Mouse (Mus musculus) MEL (cell line): ENCODE results near the gene Map1s. TPM values are rescaled to one million over a fixed set of nuclear protein-coding genes. Genes with fewer than 3 reads are reported as not detected.
"Not testable (repeated sequence)": the region's sequence is repeated elsewhere in the genome, so short reads cannot be mapped to it uniquely, and the experiment has no call there.

Source experiments
- DNase-seq: peaks from one replicate; pipeline ENCODE4 v3.0.0; 2011; ENCODE audit warnings: low read depth, low spot score
- H3K27ac ChIP-seq: 2 replicates; pipeline ENCODE4 v1.5.1; 2012; ENCODE audit warnings: low read depth, mild to moderate bottlenecking, control low read depth, low read length, moderate library complexity; ENCODE audit not compliant: control insufficient read depth
- H3K27me3 ChIP-seq, 2 experiments: fragments of 150-350 bp in 1 of 2; sonication (generic) in 1 of 2; 2 replicates each; pipeline ENCODE4 v1.6.1; 2012; ENCODE audit warnings: low read length in 2 of 2, mild to moderate bottlenecking in 2 of 2, improper control_type of control experiment in 1 of 2, moderate library complexity in 1 of 2; ENCODE audit not compliant: insufficient read depth in 2 of 2, control insufficient read depth in 1 of 2
- H3K36me3 ChIP-seq, 2 experiments: 2 replicates each; pipeline ENCODE4 v1.6.1; 2012 to 2014; ENCODE audit warnings: low read length in 2 of 2, improper control_type of control experiment in 1 of 2, inconsistent platforms in 1 of 2, mild to moderate bottlenecking in 1 of 2; ENCODE audit not compliant: insufficient read depth in 2 of 2, control insufficient read depth in 1 of 2
- H3K4me1 ChIP-seq, 2 experiments: fragments of 150-350 bp in 1 of 2; sonication (generic) in 1 of 2; 2 replicates each; pipeline ENCODE4 v1.6.1; 2012; ENCODE audit warnings: low read length in 2 of 2, improper control_type of control experiment in 1 of 2, mild to moderate bottlenecking in 1 of 2; ENCODE audit not compliant: insufficient read depth in 2 of 2, control insufficient read depth in 1 of 2
- H3K4me3 ChIP-seq, 2 experiments: fragments of 150-350 bp in 1 of 2; sonication (generic) in 1 of 2; 2 replicates each; pipeline ENCODE4 v1.5.1; 2012; ENCODE audit warnings: low read depth in 2 of 2, low read length in 2 of 2, mild to moderate bottlenecking in 2 of 2, moderate library complexity in 2 of 2, control low read depth in 1 of 2, improper control_type of control experiment in 1 of 2; ENCODE audit not compliant: control insufficient read depth in 1 of 2, insufficient read depth in 1 of 2
- H3K79me2 ChIP-seq: 2 replicates; pipeline ENCODE4 v1.6.1; 2012; ENCODE audit warnings: mild to moderate bottlenecking, low read length, moderate library complexity; ENCODE audit not compliant: control insufficient read depth, poor library complexity, insufficient read depth
- H3K9ac ChIP-seq: 2 replicates; pipeline ENCODE4 v1.6.1; 2012; ENCODE audit warnings: low read depth, mild to moderate bottlenecking, control low read depth, low read length, moderate library complexity; ENCODE audit not compliant: control insufficient read depth, poor library complexity, severe bottlenecking
- H3K9me3 ChIP-seq: fragments of 150-350 bp; sonication (generic); replicated peaks from 2 replicates; pipeline ENCODE4 v1.6.1; 2012; ENCODE audit warnings: mild to moderate bottlenecking, low read length, improper control_type of control experiment, moderate library complexity; ENCODE audit not compliant: insufficient read depth
- CHD1 ChIP-seq: IDR thresholded peaks from 2 replicates; pipeline ENCODE4 v1.6.1; 2012; ENCODE audit warnings: low read depth, mild to moderate bottlenecking, inconsistent platforms, low read length, improper control_type of control experiment
- E2F4 ChIP-seq: IDR thresholded peaks from 2 replicates; pipeline ENCODE4 v1.6.1; 2011; ENCODE audit warnings: low read depth, low read length, improper control_type of control experiment, borderline replicate concordance
- EP300 ChIP-seq, 2 experiments: IDR thresholded peaks; 2 replicates each; pipeline ENCODE4 v1.6.1; 2011; ENCODE audit warnings: improper control_type of control experiment in 2 of 2, low read length in 2 of 2, low read depth in 1 of 2, mild to moderate bottlenecking in 1 of 2
- ETS1 ChIP-seq: IDR thresholded peaks from 2 replicates; pipeline ENCODE4 v1.6.1; 2012; ENCODE audit warnings: low read depth, mild to moderate bottlenecking, inconsistent platforms, low read length, improper control_type of control experiment, moderate library complexity
- GABPA ChIP-seq: IDR thresholded peaks from 2 replicates; pipeline ENCODE4 v1.6.1; 2012; ENCODE audit warnings: low read depth, mild to moderate bottlenecking, inconsistent platforms, low read length, improper control_type of control experiment, moderate library complexity
- POLR2A ChIP-seq, 2 experiments: IDR thresholded peaks; 2 replicates each; pipeline ENCODE4 v1.6.1; 2011 to 2012; ENCODE audit warnings: low read length in 2 of 2, mild to moderate bottlenecking in 2 of 2, control low read depth in 1 of 2, improper control_type of control experiment in 1 of 2, low read depth in 1 of 2, moderate library complexity in 1 of 2; ENCODE audit not compliant: control insufficient read depth in 1 of 2, insufficient read depth in 1 of 2, poor library complexity in 1 of 2
- POLR2AphosphoS2 ChIP-seq: IDR thresholded peaks from 2 replicates; pipeline ENCODE4 v1.6.1; 2011; ENCODE audit warnings: low read length, improper control_type of control experiment
- polyA plus RNA-seq, 2 experiments: library from polyadenylated mRNA; stranded (reverse) in 1 of 2; unstranded in 1 of 2; fragments of >175 nt in 1 of 2; fragments of >200 nt in 1 of 2; gene quantifications; 2 replicates each; pipeline versions ENCODE4 v1.2.1 to v1.2.4; 2012; ENCODE audit warnings: low replicate concordance in 2 of 2, low read depth in 1 of 2; ENCODE audit not compliant: insufficient read length in 2 of 2, insufficient read depth in 1 of 2, missing spikeins in 1 of 2
- total RNA-seq: library from RNA; depleted of rRNA; stranded (reverse); fragments of 300-350 nt; gene quantifications from 2 replicates; pipeline ENCODE4 v1.2.3, GENCODE M21; 2012

The Map1s gene
- total and polyA plus RNA-seq, 3 experiments: 51.0 to 53.3 TPM; not detected in 1

GRCm38 (mm10) chr8:70894771-70895545 is 10.8 kb upstream of the Map1s start:
- TF ChIP-seq GABPA (no peak), E2F4 (no peak), POLR2A (IDR thresholded peaks at IDR 0.05; ENCODE audit: control insufficient read depth in 1 of 2, insufficient read depth in 1 of 2, low read depth in 1 of 2, low read length in 2 of 2, poor library complexity in 1 of 2) (0 out of 4 replicates have a peak, but pooled peaks of 1 of the 2 experiments have one; percentile 10), EP300 (IDR thresholded peaks at IDR 0.05; ENCODE audit: low read depth in 1 of 2, low read length in 2 of 2) (no peak)
- H3K4me1 ChIP-seq: peaks cover 4 to 11% of the 10 kb centered on the region in 2 experiments; a peak in 3 of 4 replicates
- no peaks in the 10 kb centered on the region for H3K27me3 ChIP-seq
- no peak overlapping the region for H3K4me3 ChIP-seq
- no peaks in the 10 kb centered on the region for H3K9me3 ChIP-seq
- H3K27ac ChIP-seq: peak overlapping the region; percentile 91
- peaks cover 19% of the 10 kb centered on the region for H3K79me2 ChIP-seq
- peak overlapping the region; percentile 99 for H3K9ac ChIP-seq
- H3K36me3 ChIP-seq: peaks cover 7 to 17% of the 10 kb centered on the region in 2 experiments; a peak in 3 of 4 replicates
- DNase-seq: peak; percentile 39

- not testable (repeated sequence) for DNase-seq
- peak in 1 of 2 experiments; percentile 37; a peak in 1 of 4 replicates for TF ChIP-seq POLR2A (IDR thresholded peaks at IDR 0.05; ENCODE audit: control insufficient read depth in 1 of 2, insufficient read depth in 1 of 2, low read depth in 1 of 2, low read length in 2 of 2, poor library complexity in 1 of 2)
- TF ChIP-seq, all 39 proteins: peak for 1; not testable (repeated sequence) for 38
- Histone ChIP-seq H3K79me2 (peaks cover 19% of the 10 kb centered on the region), H3K36me3 (peaks cover 7 to 17% of the 10 kb centered on the region in 2 experiments; a peak in 3 of 4 replicates), H3K4me1 (peaks cover 4 to 11% of the 10 kb centered on the region in 2 experiments; a peak in 3 of 4 replicates), H3K4me3 (peak overlapping the region; percentile 79 to 97), H3K9ac (peak overlapping the region; percentile 99), H3K27ac (peak overlapping the region; percentile 91)
- not testable (repeated sequence) for H3K27me3 ChIP-seq, H3K9me3 ChIP-seq
Measured at GRCm38 (mm10) chr8:70895571-70896259, 10.0 kb upstream of the Map1s start.

GRCm38 (mm10) chr8:70896316-70897020 is 9.3 kb upstream of the Map1s start:
- TF ChIP-seq ETS1: no peak
- TF ChIP-seq POLR2AphosphoS2: peak; percentile 18; the same call in 1 of the 2 replicates
- 0 out of 2 replicates have a peak, but pooled peaks have one; percentile 76 for TF ChIP-seq CHD1
- Histone ChIP-seq H3K4me3 (peak overlapping the region; percentile 79 to 97), H3K9ac (peak overlapping the region; percentile 99), H3K79me2 (peaks cover 19% of the 10 kb centered on the region), H3K36me3 (peaks cover 7 to 17% of the 10 kb centered on the region in 2 experiments; a peak in 3 of 4 replicates), H3K4me1 (peaks cover 4 to 11% of the 10 kb centered on the region in 2 experiments; a peak in 3 of 4 replicates), H3K27me3 (no peaks in the 10 kb centered on the region), H3K9me3 (no peaks in the 10 kb centered on the region), H3K27ac (peak overlapping the region; percentile 91)
- DNase-seq: peak; percentile 55
